Mouse (Mus musculus) MEL (cell line): ENCODE measurements around the gene Prr12.

ENCODE experiments used
- CHD1 ChIP-seq: IDR thresholded peaks from 2 replicates; pipeline ENCODE4 v1.6.1; 2012; ENCODE audit warnings: low read depth, mild to moderate bottlenecking, inconsistent platforms, low read length, improper control_type of control experiment
- CTCF ChIP-seq, 3 experiments: IDR thresholded peaks in 2 of 3; conservative IDR thresholded peaks in 1 of 3; 2 replicates each; pipeline ENCODE4 v1.5.1; 2011 to 2012; ENCODE audit warnings: low read length in 3 of 3, low read depth in 2 of 3, mild to moderate bottlenecking in 2 of 3, improper control_type of control experiment in 1 of 3, inconsistent platforms in 1 of 3, mixed read lengths in 1 of 3, moderate library complexity in 1 of 3; ENCODE audit not compliant: control insufficient read depth in 1 of 3, insufficient read depth in 1 of 3, poor library complexity in 1 of 3, severe bottlenecking in 1 of 3
- GATA1 ChIP-seq: IDR thresholded peaks from 2 replicates; pipeline ENCODE4 v1.6.1; 2011; ENCODE audit warnings: low read depth, low read length, improper control_type of control experiment
- MAX ChIP-seq: IDR thresholded peaks from 2 replicates; pipeline ENCODE4 v1.6.1; 2011; ENCODE audit warnings: low read length, improper control_type of control experiment
- MXI1 ChIP-seq: IDR thresholded peaks from 2 replicates; pipeline ENCODE4 v1.6.1; 2011; ENCODE audit warnings: mild to moderate bottlenecking, low read depth, low read length, improper control_type of control experiment
- POLR2A ChIP-seq, 2 experiments: IDR thresholded peaks; 2 replicates each; pipeline ENCODE4 v1.6.1; 2011 to 2012; ENCODE audit warnings: low read length in 2 of 2, mild to moderate bottlenecking in 2 of 2, control low read depth in 1 of 2, improper control_type of control experiment in 1 of 2, low read depth in 1 of 2, moderate library complexity in 1 of 2; ENCODE audit not compliant: control insufficient read depth in 1 of 2, insufficient read depth in 1 of 2, poor library complexity in 1 of 2
- POLR2AphosphoS2 ChIP-seq: IDR thresholded peaks from 2 replicates; pipeline ENCODE4 v1.6.1; 2011; ENCODE audit warnings: low read length, improper control_type of control experiment
- POLR2AphosphoS5 ChIP-seq: IDR thresholded peaks from 2 replicates; pipeline ENCODE4 v1.6.1; 2012; ENCODE audit warnings: low read depth, borderline replicate concordance, mild to moderate bottlenecking, inconsistent platforms, low read length, moderate library complexity, mixed read lengths
- RAD21 ChIP-seq: IDR thresholded peaks from 2 replicates; pipeline ENCODE4 v1.6.1; 2011; ENCODE audit warnings: mild to moderate bottlenecking, low read depth, low read length, improper control_type of control experiment
- USF1 ChIP-seq: IDR thresholded peaks from 2 replicates; pipeline ENCODE4 v1.6.1; 2014; ENCODE audit warnings: low read depth, mild to moderate bottlenecking, inconsistent platforms, low read length, improper control_type of control experiment, moderate library complexity
- USF2 ChIP-seq, 2 experiments: IDR thresholded peaks; 2 replicates each; pipeline ENCODE4 v1.6.1; 2011 to 2012; ENCODE audit warnings: improper control_type of control experiment in 2 of 2, low read length in 2 of 2, borderline replicate concordance in 1 of 2, inconsistent platforms in 1 of 2, low read depth in 1 of 2, mild to moderate bottlenecking in 1 of 2; ENCODE audit not compliant: insufficient read depth in 1 of 2
- ZC3H11A ChIP-seq: IDR thresholded peaks from 2 replicates; pipeline ENCODE4 v1.6.1; 2012; ENCODE audit warnings: low read depth, mild to moderate bottlenecking, inconsistent platforms, low read length, improper control_type of control experiment

- TF ChIP-seq MXI1 (no peak), USF1 (no peak), POLR2AphosphoS5 (no peak), RAD21 (no peak), CTCF (IDR thresholded peaks at IDR 0.05 in 2 of 3, conservative IDR thresholded peaks at IDR 0.05 in 1 of 3; ENCODE audit: control insufficient read depth in 1 of 3, insufficient read depth in 1 of 3, low read depth in 2 of 3, low read length in 3 of 3, poor library complexity in 1 of 3, severe bottlenecking in 1 of 3) (no peak), USF2 (IDR thresholded peaks at IDR 0.05; ENCODE audit: borderline replicate concordance in 1 of 2, insufficient read depth in 1 of 2, low read depth in 1 of 2, low read length in 2 of 2) (no peak), CHD1 (no peak), POLR2AphosphoS2 (no peak), MAX (no peak), ZC3H11A (no peak), GATA1 (no peak), POLR2A (IDR thresholded peaks at IDR 0.05; ENCODE audit: control insufficient read depth in 1 of 2, insufficient read depth in 1 of 2, low read depth in 1 of 2, low read length in 2 of 2, poor library complexity in 1 of 2) (no peak)
Observed at GRCm38 (mm10) chr7:45073949-45074348, 21.3 kb upstream of the Prr12 start.
